Mouse (Mus musculus) forebrain, embryonic 10.5 days (tissue): ENCODE measurements around the gene Rergl. TPM values are rescaled to one million over a fixed set of nuclear protein-coding genes. Genes with fewer than 3 reads are reported as not detected.

Experiments used
- DNase-seq: peaks from one replicate; pipeline ENCODE4 v3.0.0-alpha.2; 2017; ENCODE audit warnings: low spot score; ENCODE audit errors: extremely low spot score
- H3K27ac ChIP-seq: fragments of 300-500 bp; sonication (generic); 2 replicates; pipeline ENCODE4 v1.5.1; 2016; ENCODE audit warnings: mild to moderate bottlenecking
- H3K27me3 ChIP-seq: fragments of 300-500 bp; sonication (generic); 2 replicates; pipeline ENCODE4 v1.6.1; 2016; ENCODE audit warnings: mild to moderate bottlenecking; ENCODE audit not compliant: poor library complexity, severe bottlenecking
- H3K36me3 ChIP-seq: fragments of 300-500 bp; sonication (generic); replicated peaks from 2 replicates; pipeline ENCODE4 v1.6.1; 2016; ENCODE audit warnings: mild to moderate bottlenecking, moderate library complexity
- H3K4me1 ChIP-seq: fragments of 300-500 bp; sonication (generic); 2 replicates; pipeline ENCODE4 v1.6.1; 2016
- H3K4me3 ChIP-seq: fragments of 300-500 bp; sonication (generic); 2 replicates; pipeline ENCODE4 v1.5.1; 2016; ENCODE audit warnings: mild to moderate bottlenecking, moderate library complexity
- H3K9me3 ChIP-seq: fragments of 300-500 bp; sonication (generic); 2 replicates; pipeline ENCODE4 v1.6.1; 2016; ENCODE audit warnings: mild to moderate bottlenecking, moderate library complexity
- WGBS: fragments of 180-500 bp; shearing (Covaris S2); methylation state at CpG from one replicate; pipeline ENCODE4 v1.1.7; 2016; 5-methylcytosine and 5-hydroxymethylcytosine counted together
- polyA plus RNA-seq: library from polyadenylated mRNA; unstranded; fragments of >200 nt; fragmentation: Nextera tagmentation; extraction: Ambion mirVana; gene quantifications from 2 replicates; pipeline ENCODE4 v1.2.1, GENCODE M21; 2016

Gene Rergl
- not detected in 2 replicates for polyA plus RNA-seq

DNA sequence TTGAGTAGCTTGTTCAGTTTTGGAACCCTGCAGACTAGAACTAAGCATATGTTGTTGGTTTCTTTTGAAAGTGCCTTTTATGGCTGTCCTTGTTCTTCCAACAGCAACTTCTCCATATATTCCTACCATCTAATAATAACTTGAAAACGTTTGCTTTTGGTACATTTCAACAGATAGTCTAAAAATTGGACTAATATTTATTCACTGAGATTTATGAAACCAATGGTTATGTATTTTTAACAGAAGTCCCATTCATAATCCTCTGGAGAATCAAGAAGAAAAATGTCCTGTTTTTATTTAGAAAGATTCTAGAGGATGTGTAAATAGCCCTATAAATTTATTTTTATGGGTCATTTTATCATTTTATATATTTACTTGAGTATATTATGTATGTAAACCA, at the start of gene Rergl:
Rergl (minus strand) TSS at position 101 of the 400 bp plus-strand sequence.
- Histone ChIP-seq H3K27me3 (no peaks in the 10 kb centered on the region), H3K27ac (no peak within 1 kb of the TSS), H3K9me3 (no peaks in the 10 kb centered on the region), H3K4me3 (no peak within 1 kb of the TSS), H3K4me1 (no peaks in the 10 kb centered on the region), H3K36me3 (no peaks in the 10 kb centered on the region)
- 40% methylated on average over 1 of the region's 1 CpGs for WGBS
- DNase-seq: no peak

DNA sequence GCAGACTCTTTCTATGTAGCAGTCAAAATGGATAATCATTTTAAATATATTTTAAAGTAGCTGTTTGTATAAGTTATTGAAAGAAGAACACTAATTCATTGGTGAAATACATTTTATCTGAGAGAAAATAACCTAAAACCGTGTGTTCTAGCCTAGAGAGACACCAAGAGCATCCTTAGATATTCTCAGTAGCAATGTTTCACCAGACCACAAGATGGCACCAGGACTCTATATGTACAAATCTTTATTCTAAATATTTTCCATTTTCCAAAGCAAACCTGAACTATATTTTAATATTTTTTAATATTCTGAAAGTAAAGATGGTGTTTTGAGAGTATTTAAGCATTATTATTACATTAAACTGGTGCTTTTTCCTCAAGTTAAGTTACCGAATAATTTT, 36.7 kb upstream of the Rergl start:
- no peaks in the 10 kb centered on the region for H3K4me1 ChIP-seq
- H3K27ac ChIP-seq: no peak overlapping the region
- H3K36me3 ChIP-seq: no peaks in the 10 kb centered on the region
- no peaks in the 10 kb centered on the region for H3K9me3 ChIP-seq
- DNase-seq: no peak
- H3K4me3 ChIP-seq: no peak overlapping the region
- WGBS: 70% methylated on average over 2 of the region's 2 CpGs
- no peaks in the 10 kb centered on the region for H3K27me3 ChIP-seq

DNA sequence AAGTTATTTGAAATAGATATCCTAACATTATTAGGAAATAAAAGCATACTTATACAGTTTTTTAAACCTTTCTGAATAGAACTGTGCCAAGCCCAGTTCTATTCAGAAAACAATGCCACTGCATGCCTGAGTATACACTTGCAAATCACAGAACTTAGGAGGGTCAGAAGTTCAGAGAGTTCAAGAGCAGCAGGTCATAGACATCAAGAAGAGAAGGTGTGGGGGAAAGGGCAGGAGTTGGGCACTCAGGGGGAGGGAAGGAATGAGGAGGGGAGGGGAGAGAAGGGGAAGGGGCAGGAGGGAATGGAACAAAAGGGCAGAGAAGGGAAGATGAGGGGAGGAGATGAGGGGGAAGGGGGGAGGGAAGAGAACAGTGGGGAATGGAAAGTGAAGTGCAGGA, 23.6 kb upstream of the Rergl start:
- Histone ChIP-seq H3K4me3 (no peak overlapping the region), H3K36me3 (no peaks in the 10 kb centered on the region), H3K27ac (no peak overlapping the region), H3K9me3 (no peaks in the 10 kb centered on the region), H3K27me3 (no peaks in the 10 kb centered on the region), H3K4me1 (peaks cover 9% of the 10 kb centered on the region)
- no peak for DNase-seq

DNA sequence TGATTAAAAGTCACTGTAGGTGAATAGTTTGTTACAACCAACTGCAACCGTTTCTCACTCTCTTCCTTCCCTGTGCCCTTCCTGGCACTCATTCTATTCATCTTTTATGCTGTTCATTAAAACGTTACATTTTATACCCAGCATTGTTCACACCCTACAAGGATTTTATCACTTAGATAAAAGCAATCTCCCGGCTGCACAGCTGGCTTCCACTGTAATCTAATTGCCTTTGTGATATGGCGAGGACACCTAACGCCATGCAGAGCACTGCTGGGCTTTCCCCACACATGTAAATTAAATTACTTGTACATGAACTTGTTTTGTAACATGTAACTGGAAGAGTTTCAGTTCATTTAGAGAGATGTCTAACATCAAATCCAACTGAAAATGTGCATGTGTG, 22.5 kb upstream of the Rergl start:
- Histone ChIP-seq H3K4me1 (peaks cover 9% of the 10 kb centered on the region), H3K36me3 (no peaks in the 10 kb centered on the region), H3K27ac (no peak overlapping the region), H3K9me3 (no peaks in the 10 kb centered on the region), H3K4me3 (no peak overlapping the region), H3K27me3 (no peaks in the 10 kb centered on the region)
- no peak for DNase-seq
- 63% methylated on average over 5 of the region's 5 CpGs for WGBS

DNA sequence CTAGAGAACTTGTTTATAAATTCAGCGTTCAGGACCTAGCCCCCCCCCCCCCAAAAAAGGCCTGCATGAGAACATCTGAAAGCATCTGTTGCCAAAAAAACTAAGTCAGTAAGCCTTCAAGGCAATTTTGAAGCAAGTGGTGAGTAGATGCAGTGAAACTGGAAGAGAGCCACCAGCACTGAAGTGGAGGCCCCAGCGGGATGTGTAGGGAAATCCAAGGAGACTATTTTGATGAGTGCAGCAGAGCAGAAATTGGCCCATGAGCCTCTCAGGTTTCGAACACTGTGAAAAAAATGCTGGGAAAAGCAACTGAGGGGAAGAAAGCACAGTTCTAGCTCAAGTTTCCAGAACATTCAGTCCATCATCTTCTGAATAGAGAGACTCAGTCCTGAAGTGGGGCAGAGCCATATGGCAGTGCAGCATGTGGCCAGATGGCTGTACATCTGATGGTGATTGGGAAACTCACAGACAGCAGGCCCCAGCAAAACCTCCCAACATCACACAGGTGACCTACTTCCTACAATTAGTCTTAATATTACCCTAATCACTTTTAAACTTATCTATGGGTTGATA, 13.2 kb upstream of the Rergl start:
- DNase-seq: no peak
- WGBS: 85% methylated on average over 3 of the region's 3 CpGs
- H3K9me3 ChIP-seq: no peaks in the 10 kb centered on the region
- no peaks in the 10 kb centered on the region for H3K36me3 ChIP-seq
- H3K27me3 ChIP-seq: no peaks in the 10 kb centered on the region
- H3K4me3 ChIP-seq: no peak overlapping the region
- H3K27ac ChIP-seq: no peak overlapping the region
- H3K4me1 ChIP-seq: no peaks in the 10 kb centered on the region

DNA sequence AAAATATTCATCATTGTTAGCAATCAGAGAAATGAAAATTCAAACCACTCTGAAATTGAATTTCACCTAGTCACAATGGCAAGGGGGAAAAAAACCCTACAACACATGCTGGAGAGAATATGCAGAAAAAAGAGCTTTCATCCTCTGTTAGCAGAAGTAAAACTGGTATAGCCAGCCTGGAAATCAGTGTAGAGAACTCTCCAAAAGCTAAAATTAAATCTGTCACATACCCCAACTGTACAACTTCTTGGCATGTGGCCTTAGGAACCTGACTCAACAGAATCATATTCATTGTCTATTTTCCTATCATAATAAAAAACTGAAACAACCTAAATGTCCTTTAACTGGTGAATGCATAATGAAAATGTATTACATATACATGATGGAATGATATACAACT, 22.0 kb downstream of the Rergl start:
- Histone ChIP-seq H3K4me1 (no peaks in the 10 kb centered on the region), H3K9me3 (no peaks in the 10 kb centered on the region), H3K27ac (no peak overlapping the region), H3K27me3 (no peaks in the 10 kb centered on the region), H3K4me3 (no peak overlapping the region), H3K36me3 (no peaks in the 10 kb centered on the region)
- no peak for DNase-seq

DNA sequence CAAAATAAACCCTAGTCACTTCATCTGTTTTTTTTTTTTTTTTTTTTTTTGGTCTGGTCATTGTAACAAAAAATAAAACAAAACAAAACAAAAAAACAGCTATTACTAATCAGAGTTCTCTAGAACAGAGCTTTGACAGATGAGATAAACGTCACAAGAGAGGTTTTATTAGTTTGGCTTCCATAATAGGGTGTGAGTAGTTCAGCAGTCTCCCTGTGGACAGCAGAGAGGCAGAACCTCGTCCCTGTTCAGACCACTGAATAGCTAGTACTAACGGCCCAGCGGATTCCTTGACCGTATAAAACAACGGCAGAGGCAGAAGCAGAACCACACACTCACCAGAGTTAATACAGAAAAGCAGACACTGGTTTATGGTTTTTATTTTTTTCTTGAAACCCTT, 36.8 kb downstream of the Rergl start:
- WGBS: 76% methylated on average over 6 of the region's 6 CpGs
- DNase-seq: no peak
- Histone ChIP-seq H3K9me3 (no peaks in the 10 kb centered on the region), H3K4me1 (no peaks in the 10 kb centered on the region), H3K4me3 (no peak overlapping the region), H3K27ac (no peak overlapping the region), H3K36me3 (no peaks in the 10 kb centered on the region), H3K27me3 (no peaks in the 10 kb centered on the region)

DNA sequence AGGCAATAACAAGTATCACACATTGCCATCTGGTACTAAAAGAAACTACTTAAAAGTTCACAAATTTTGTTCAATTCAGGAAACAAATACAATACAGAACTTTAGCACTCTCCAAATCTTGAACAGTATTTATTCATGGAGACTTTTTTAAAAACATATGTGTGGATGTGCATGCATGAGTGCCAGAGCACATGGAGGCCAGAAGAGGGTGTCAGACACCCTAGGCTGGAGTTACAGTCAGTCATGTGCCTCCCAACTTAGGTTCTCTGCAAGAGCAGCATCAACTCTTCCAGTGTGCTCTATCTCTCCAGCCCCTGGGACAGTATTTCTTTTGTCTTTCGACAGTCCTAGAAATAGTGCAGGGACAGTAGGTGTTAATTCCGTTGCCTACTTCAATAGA, 37.5 kb downstream of the Rergl start:
- H3K27me3 ChIP-seq: no peaks in the 10 kb centered on the region
- 88% methylated on average over 2 of the region's 2 CpGs for WGBS
- no peaks in the 10 kb centered on the region for H3K36me3 ChIP-seq
- no peak overlapping the region for H3K4me3 ChIP-seq
- DNase-seq: no peak
- H3K4me1 ChIP-seq: no peaks in the 10 kb centered on the region
- H3K9me3 ChIP-seq: no peaks in the 10 kb centered on the region
- no peak overlapping the region for H3K27ac ChIP-seq

DNA sequence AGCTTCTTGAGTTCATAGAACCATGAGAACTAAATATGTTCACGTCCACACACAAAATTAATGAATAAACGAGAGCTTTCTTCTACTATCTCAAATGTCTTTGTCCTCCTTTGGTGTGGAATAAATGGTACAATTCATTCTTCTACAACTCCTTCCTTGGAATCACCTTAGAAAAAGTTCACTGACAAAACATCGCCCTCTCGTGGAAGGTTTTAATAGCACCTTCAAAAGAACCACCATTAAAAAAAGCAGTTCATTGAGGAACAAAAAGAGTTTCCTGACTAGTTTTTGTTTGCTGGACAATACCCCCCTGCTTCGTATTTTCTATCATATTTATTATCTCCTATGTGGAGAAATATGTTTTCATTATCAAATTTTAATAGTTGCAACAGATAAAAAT, 40.7 kb downstream of the Rergl start:
- no peaks in the 10 kb centered on the region for H3K4me1 ChIP-seq
- no peak for DNase-seq
- 35% methylated on average over 5 of the region's 5 CpGs for WGBS

DNA sequence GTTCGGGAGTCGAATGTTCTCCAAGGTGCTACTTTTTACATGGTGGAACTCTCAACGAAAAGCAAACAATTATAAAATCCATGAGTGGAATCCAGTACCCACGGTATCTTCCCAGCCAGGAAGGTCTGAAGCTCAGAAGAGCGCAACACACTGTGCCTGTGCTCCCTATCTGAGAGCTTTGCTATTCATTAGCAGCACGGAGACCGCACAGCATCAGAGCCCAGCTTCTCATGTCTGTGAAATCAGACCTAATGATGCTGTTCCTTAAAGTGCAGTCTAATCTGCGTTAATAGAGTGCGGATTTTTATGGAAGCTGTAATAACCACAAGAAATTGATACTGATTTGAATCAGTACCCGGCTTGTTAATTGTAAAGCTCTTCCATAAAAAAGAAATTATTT, 41.3 kb downstream of the Rergl start:
- Histone ChIP-seq H3K4me3 (no peak overlapping the region), H3K36me3 (no peaks in the 10 kb centered on the region), H3K27me3 (no peaks in the 10 kb centered on the region), H3K4me1 (no peaks in the 10 kb centered on the region), H3K27ac (no peak overlapping the region), H3K9me3 (no peaks in the 10 kb centered on the region)
- DNase-seq: no peak
- WGBS: 83% methylated on average over 10 of the region's 10 CpGs

More for the DNA sequence above, 40.7 kb downstream of the Rergl start:
- H3K27me3 ChIP-seq: no peaks in the 10 kb centered on the region
- H3K4me3 ChIP-seq: no peak overlapping the region
- no peaks in the 10 kb centered on the region for H3K36me3 ChIP-seq
- no peaks in the 10 kb centered on the region for H3K9me3 ChIP-seq
- H3K27ac ChIP-seq: no peak overlapping the region

DNA sequence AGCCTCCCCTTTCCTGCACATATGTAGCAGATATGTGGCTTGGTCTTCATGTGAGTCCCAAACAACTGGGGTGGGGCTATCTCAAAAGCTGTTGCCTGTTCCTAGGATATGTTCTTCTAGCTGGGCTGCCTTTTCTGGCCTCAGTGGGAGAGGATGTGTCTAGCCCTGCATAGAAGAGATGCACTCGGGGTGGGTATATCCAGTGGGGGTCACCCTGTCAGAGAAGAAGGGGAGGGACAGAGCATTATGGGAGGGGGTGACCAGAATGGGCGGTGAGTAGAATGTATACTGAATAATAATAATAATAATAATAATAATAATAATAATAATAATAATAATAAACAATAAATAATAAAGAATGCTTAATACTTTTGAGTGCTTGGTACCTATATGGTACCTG, 57.8 kb downstream of the Rergl start:
- no peaks in the 10 kb centered on the region for H3K9me3 ChIP-seq
- 100% methylated on average over 2 of the region's 2 CpGs for WGBS
- H3K4me3 ChIP-seq: no peak overlapping the region
- H3K36me3 ChIP-seq: no peaks in the 10 kb centered on the region
- no peaks in the 10 kb centered on the region for H3K4me1 ChIP-seq
- no peak overlapping the region for H3K27ac ChIP-seq
- DNase-seq: no peak
- H3K27me3 ChIP-seq: no peaks in the 10 kb centered on the region

Other genes with a start within 250 kb of the Rergl start
- gene Pik3c2g, start 85.2 kb upstream of the Rergl start, polyA plus RNA-seq: 0.26 TPM in 1 of 2 replicates, not detected in the other